Mouse (Mus musculus) forelimb bud, embryonic 11.5 days (tissue): Measurements from ENCODE around the gene Kpna6.
"Not testable (repeated sequence)": the region's sequence is repeated elsewhere in the genome, so short reads cannot be mapped to it uniquely, and the experiment has no call there.

Source experiments
- DNase-seq: peaks from one replicate; pipeline ENCODE4 v3.0.0-alpha.2; 2012; ENCODE audit warnings: low read depth, low spot score

Kpna6 gene

DNA sequence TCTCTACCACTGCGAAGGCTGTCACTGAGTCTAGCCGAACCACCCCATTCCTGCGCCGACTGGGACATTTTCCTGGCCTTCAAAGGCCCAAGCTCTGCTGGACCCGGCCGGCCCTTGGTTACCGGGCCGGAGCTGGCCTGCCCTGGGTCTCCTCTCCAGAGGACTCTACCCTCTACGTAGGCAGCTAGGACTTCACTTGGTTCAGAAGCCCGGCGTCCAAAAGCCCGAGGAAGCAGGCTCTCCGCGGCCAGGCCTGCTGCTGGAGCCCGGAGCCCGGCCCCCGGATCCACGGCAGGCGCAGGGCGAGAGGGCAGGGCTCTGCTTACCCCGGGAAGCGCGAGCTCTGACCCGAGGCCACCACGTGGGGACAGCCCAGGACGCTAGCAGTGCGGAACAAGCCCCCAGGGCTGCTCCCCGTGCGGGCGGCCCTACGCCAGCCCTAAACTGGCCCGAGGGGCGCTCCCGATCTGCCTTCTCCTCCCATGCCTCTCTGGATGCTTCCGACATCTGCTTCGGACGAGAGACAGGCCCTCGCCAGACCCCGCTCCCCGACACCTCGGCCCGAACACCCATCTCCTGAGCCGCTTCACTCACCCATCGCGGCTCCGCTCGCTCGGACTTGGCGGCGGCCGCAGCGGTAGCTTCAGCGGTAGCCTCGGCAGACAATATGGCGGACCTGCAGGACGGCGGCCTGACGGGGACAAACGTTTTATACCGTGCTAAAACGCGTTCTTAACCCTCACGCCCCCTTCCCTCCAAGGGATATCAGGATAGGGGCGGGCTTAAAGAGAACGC lies at the start of gene Kpna6:
TSS of gene Kpna6 (minus strand) at position 685 of the 795 bp plus-strand sequence.
- peak; percentile 88 for DNase-seq

- no peak for DNase-seq
Observed at GRCm38 (mm10) chr4:129716310-129716709, 43.7 kb upstream of the Kpna6 start.

- DNase-seq: no peak
Observed at GRCm38 (mm10) chr4:129709486-129710129, 37.0 kb upstream of the Kpna6 start.

DNA sequence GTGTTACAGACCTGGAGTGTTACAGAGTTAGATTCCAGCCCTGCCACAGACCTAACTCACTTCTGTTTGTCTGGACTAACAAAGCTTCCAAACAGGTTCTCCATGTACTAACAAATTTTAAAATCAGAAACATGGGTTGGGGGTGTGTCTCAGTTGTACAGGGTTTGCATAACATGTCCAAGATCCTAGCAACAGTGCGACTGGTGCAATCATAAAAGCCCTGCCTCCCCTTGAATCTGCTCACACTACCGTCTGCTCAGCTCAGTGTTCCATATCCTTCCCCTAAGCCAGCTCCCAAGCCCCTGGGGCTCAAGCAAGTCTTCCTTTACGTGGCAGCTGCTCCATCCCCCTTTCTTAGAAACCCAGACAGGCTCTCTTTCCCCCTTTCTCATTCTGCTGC lies 34.2 kb upstream of the Kpna6 start:
- DNase-seq: no peak

- DNase-seq: peak; percentile 42
Observed at GRCm38 (mm10) chr4:129702454-129702853, 29.9 kb upstream of the Kpna6 start.

GRCm38 (mm10) chr4:129701503-129702377 lies 29.2 kb upstream of the Kpna6 start:
- DNase-seq: peak; percentile 84

DNA sequence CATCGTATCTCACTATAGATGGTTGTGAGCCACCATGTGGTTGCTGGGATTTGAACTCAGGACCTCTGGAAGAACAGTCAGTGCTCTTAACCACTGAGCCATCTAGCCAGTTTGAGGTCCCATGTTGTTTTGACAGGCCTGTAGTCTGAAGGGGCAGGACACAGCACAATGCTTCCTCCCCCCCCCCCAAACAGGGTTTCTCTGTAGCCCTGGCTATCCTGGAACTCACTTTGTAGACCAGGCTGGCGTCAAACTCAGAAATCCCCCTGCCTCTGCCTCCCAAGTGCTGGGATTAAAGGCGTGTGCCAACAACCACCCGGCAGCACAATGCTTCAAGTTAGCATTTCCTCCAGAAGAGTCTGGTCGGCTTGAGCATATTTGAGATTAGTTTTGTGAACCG lies 28.1 kb upstream of the Kpna6 start:
- not testable (repeated sequence) for DNase-seq

GRCm38 (mm10) chr4:129700216-129700615 lies 27.6 kb upstream of the Kpna6 start:
- DNase-seq: no peak

- no peak for DNase-seq
Observed at GRCm38 (mm10) chr4:129697191-129697590, 24.6 kb upstream of the Kpna6 start.

- DNase-seq: peak; percentile 91
Observed at GRCm38 (mm10) chr4:129696158-129696985, 23.8 kb upstream of the Kpna6 start, which contains the start of gene Tmem39b. Gene Tmem39b, minus strand, starts transcription at chr4:129696838.

DNA sequence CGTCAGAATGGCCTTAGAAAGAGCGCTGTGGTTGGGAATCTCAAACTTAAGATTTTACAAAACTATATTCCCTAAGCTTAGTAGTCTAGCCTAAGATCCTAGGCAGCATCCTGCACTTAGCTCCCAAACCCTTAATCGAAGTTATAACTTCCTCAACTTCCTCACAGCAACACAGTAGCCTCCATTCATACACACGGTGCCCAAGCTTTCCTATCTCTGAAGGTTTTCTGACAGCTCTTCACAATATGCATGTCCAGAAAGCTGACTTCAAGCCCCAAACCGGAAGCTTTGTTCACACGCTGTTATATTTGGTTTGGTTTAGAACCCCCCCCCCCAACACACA lies 23.2 kb upstream of the Kpna6 start:
- no peak for DNase-seq

GRCm38 (mm10) chr4:129684531-129684930 lies 12.0 kb upstream of the Kpna6 start:
- DNase-seq: no peak

DNA sequence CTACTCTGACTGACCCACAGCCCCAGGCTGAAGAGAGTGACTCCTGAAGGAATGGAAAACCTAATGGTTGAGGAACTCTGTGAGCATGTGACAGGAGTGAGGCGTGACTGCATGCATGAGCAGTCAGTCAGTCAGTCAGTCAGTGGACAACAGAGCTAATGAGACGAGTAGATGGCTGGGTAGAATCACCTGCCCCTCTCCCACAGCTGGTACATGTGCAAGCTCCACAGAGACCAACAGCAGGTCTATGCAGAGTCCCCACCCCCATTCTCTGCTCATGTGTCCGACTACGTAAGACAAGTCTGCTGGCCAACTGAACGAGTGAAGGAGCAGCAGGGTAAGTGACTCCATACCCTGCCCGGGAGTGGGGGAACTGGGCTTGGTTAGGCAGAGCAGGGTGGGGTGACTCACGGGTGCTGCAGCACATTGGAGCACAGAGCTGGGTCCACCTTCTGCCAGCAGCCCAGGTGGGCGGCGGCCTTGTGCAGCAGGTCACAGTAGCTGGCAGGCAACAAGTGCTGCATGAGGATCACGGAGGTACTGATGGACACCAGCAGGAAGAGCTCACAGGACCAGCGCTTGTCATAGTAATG lies 11.4 kb upstream of the Kpna6 start:
- DNase-seq: no peak

DNA sequence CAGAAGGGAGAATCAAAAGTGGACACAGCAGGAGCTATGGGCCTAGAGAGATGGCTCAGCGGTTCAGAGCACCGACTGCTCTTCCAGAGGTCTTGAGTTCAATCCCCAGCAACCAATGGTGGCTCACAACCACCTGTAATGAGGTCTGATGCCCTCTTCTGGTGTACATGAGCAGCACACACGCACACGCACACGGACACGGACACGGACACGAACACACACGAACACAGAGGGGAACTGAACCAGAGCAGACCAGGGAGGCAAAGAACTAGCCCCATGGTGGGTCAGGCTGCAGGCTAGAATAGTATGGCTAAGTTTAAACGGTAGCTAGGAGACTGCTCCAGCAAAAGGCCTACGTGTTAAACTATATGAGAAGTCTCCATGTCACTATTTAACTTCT lies 9.3 kb upstream of the Kpna6 start:
- DNase-seq: no peak

DNA sequence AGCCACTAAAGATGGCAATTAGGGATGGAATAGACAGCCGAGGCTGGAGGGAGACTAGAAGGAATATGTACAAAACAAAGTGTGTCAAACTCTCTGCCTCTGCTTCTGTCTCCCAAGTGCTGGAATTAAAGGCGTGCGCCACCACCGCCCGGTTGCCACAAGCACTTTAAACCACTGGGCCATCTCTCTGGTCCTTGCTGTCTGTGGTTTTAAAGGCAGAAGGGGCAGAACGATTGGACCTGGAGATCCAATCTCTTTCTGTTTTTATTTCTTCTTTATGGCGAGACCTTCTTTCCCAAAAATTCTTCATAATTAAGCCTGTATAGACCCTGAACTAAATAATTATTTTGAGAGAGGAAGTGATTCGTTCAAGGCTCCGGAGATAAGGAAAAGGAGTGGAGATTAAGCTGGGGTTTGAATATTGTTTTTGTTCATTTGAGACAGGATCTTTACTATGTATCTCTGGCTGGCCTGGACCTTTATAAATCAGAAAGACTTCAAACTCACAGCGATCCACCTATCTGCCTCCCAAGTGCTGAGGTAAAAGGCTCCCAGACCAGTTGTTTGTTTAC lies 397 bp upstream of the Kpna6 start:
- no peak for DNase-seq

- peak; percentile 53 for DNase-seq
Observed at GRCm38 (mm10) chr4:129671491-129672082, 980 bp downstream of the Kpna6 start.

DNA sequence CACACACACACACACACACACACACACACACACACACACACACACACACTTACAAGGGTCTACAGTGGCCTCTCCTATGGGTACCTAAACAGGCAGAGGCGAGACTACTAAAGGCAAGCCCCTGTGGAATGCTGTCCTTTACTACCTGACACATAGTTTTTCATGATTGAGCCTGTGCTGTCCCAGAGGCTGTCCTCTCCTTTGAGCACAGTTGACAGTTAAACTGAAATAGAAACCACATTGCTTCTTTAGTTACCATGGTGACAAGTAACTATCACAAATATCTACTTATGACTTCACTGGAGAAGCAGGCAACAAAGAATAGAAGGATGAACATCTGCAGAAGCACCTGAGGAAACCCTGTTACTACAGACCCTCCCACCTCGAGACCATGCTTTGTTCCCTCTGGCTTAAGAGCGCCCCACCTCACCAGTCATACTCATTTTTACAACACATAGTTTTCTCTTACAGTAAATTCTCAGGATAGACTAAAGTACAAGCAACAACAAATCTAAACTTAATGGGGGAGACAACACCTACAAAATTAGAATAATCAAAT lies 10.2 kb downstream of the Kpna6 start:
- no peak for DNase-seq

- DNase-seq: no peak
Observed at GRCm38 (mm10) chr4:129661584-129661983, 11.0 kb downstream of the Kpna6 start.

- no peak for DNase-seq
Observed at GRCm38 (mm10) chr4:129654770-129655169, 17.8 kb downstream of the Kpna6 start.

- DNase-seq: no peak
Observed at GRCm38 (mm10) chr4:129650359-129650758, 22.2 kb downstream of the Kpna6 start.
